Comparison of ENCODE assay signal across 9 mouse cellular contexts in the genomic region with DNA sequence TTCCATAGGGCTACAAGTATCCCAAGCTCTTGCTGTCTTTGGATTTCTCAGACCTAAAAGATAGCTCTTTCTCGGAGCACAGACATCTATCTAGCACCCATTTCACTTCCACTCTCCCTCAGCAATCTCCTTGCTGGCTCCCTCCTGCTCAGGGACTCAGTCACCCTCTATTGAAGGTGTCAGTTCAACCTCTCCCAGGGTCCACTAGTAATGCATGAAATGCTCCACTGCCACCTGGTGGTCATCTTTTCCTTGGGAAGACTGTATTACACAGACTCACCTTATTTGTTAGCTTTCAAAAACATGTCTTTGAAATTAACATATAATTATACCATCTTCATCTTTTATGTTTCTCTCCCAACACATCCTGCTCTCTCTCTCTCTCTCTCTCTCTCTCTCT.
A peak's percentile ranks its signal among the peaks of the same experiment; 100 is the strongest.
DNase-seq lines count a peak whose midpoint lies in the region; ATAC-seq and TF ChIP-seq lines count a peak whose summit lies in the region.
"Had no signal": no experiment of that assay in that cellular context is flagged by ENCODE, and none has a peak within 500 bp of the region (broad histone marks: within the 10 kb centered on the region; RNA-seq: fewer than 3 reads in every experiment).

No protein-coding gene starts in this region.

- H3K27me3 ChIP-seq in intestine, postnatal 0 days (replicated peaks; ENCODE audit: control insufficient read depth, insufficient read depth, low read length): no peaks in the 10 kb centered on the region
- no peaks in the 10 kb centered on the region for H3K27me3 ChIP-seq in intestine, embryonic 16.5 days (replicated peaks; ENCODE audit: control insufficient read depth, insufficient read depth, low read length)
- H3K27me3 ChIP-seq in limb, embryonic 14.5 days (ENCODE audit: control insufficient read depth, insufficient read depth, low read length): no peaks in the 10 kb centered on the region
- H3K27me3 ChIP-seq: hindbrain, embryonic 15.5 days had no signal

- peak; percentile 89 for TF ChIP-seq CTCF in intestine, postnatal 0 days (IDR thresholded peaks at IDR 0.05; ENCODE audit: low read depth)

- 46% methylated on average over 1 of the region's 1 CpGs for WGBS in intestine, postnatal 0 days
- WGBS in intestine, embryonic 16.5 days: 38% methylated on average over 1 of the region's 1 CpGs
- 58% methylated on average over 1 of the region's 1 CpGs for whole genome bisulfite sequencing in limb, embryonic 14.5 days

- no peak overlapping the region for H3K4me2 ChIP-seq in intestine, postnatal 0 days (replicated peaks; ENCODE audit: low read depth)
- no peak overlapping the region for H3K4me2 ChIP-seq in intestine, embryonic 16.5 days (ENCODE audit: low read depth, low read length)
- no peak overlapping the region for H3K4me2 ChIP-seq in limb, embryonic 14.5 days (replicated peaks; ENCODE audit: low read depth, low read length, severe bottlenecking)
- H3K4me2 ChIP-seq: hindbrain, embryonic 15.5 days had no signal

- DNase-seq in c-Kit-positive CD71-positive TER-119-negative erythroid progenitor cells, embryonic 14.5 days (ENCODE audit: low read depth): peak; percentile 0
- DNase-seq in frontal cortex, postnatal 36 days (ENCODE audit: low spot score in 2 of 2): peak; percentile 58 to 76
- peak; percentile 77 for DNase-seq in kidney, postnatal 10 days
- DNase-seq in limb, embryonic 14.5 days (ENCODE audit: low spot score): peak; percentile 72
- DNase-seq in retina, adult 2 months (ENCODE audit: low read depth, low spot score): peak; percentile 16
- DNase-seq in thymus, postnatal 36 days: no peak

- H3K4me1 ChIP-seq in intestine, postnatal 0 days (replicated peaks; ENCODE audit: control insufficient read depth, insufficient read depth, low read length): no peaks in the 10 kb centered on the region
- H3K4me1 ChIP-seq in intestine, embryonic 16.5 days (ENCODE audit: control insufficient read depth, insufficient read depth, low read length): no peaks in the 10 kb centered on the region
- H3K4me1 ChIP-seq in limb, embryonic 14.5 days (ENCODE audit: control insufficient read depth, insufficient read depth, low read length): no peaks in the 10 kb centered on the region
- H3K4me1 ChIP-seq: hindbrain, embryonic 15.5 days had no signal

- no peak overlapping the region for H3K27ac ChIP-seq in intestine, postnatal 0 days (ENCODE audit: low read depth, low read length)
- no peak overlapping the region for H3K27ac ChIP-seq in intestine, embryonic 16.5 days (ENCODE audit: low read length)
- H3K27ac ChIP-seq in limb, embryonic 14.5 days (replicated peaks; ENCODE audit: low read depth, low read length): no peak overlapping the region
- H3K27ac ChIP-seq: hindbrain, embryonic 15.5 days had no signal

- no peak overlapping the region for H3K4me3 ChIP-seq in intestine, postnatal 0 days (ENCODE audit: low read depth, low read length)
- no peak overlapping the region for H3K4me3 ChIP-seq in intestine, embryonic 16.5 days (ENCODE audit: low read length)
- H3K4me3 ChIP-seq in limb, embryonic 14.5 days (replicated peaks; ENCODE audit: low read length): no peak overlapping the region
- H3K4me3 ChIP-seq: hindbrain, embryonic 15.5 days had no signal

- H3K36me3 ChIP-seq in intestine, postnatal 0 days (ENCODE audit: control insufficient read depth, insufficient read depth): no peaks in the 10 kb centered on the region
- H3K36me3 ChIP-seq in intestine, embryonic 16.5 days (ENCODE audit: control insufficient read depth, insufficient read depth, low read length): no peaks in the 10 kb centered on the region
- H3K36me3 ChIP-seq in limb, embryonic 14.5 days (ENCODE audit: control insufficient read depth, insufficient read depth, low read length): no peaks in the 10 kb centered on the region
- H3K36me3 ChIP-seq: hindbrain, embryonic 15.5 days had no signal

- H3K9me3 ChIP-seq in intestine, postnatal 0 days (ENCODE audit: control insufficient read depth): no peaks in the 10 kb centered on the region
- H3K9me3 ChIP-seq in intestine, embryonic 16.5 days (ENCODE audit: control insufficient read depth, low read length): no peaks in the 10 kb centered on the region
- no peaks in the 10 kb centered on the region for H3K9me3 ChIP-seq in limb, embryonic 14.5 days (ENCODE audit: control insufficient read depth, low read length)
- H3K9me3 ChIP-seq: hindbrain, embryonic 15.5 days had no signal

- ATAC-seq in intestine, postnatal 0 days: no peak
- no peak for ATAC-seq in intestine, embryonic 16.5 days
- no peak for ATAC-seq in limb, embryonic 14.5 days (ENCODE audit: low FRiP score, low read depth)

- TF ChIP-seq POLR2A in limb, embryonic 14.5 days (IDR thresholded peaks at IDR 0.05; ENCODE audit: borderline replicate concordance, extremely low read depth, insufficient read depth, insufficient read length): no peak

- no peak overlapping the region for H3K9ac ChIP-seq in intestine, postnatal 0 days (ENCODE audit: low read depth, low read length)
- no peak overlapping the region for H3K9ac ChIP-seq in intestine, embryonic 16.5 days (ENCODE audit: low read depth, low read length)
- H3K9ac ChIP-seq in limb, embryonic 14.5 days (ENCODE audit: low read depth, low read length, severe bottlenecking): no peak overlapping the region
- H3K9ac ChIP-seq: hindbrain, embryonic 15.5 days had no signal

Comparison
In these comparisons a context has a peak if more than half of its experiments do, and no peak if none do; other contexts are left out.
1. DNase-seq: peak in c-Kit-positive CD71-positive TER-119-negative erythroid progenitor cells, embryonic 14.5 days (single experiment), frontal cortex, postnatal 36 days (2 of 2), kidney, postnatal 10 days (single experiment), limb, embryonic 14.5 days (single experiment) and retina, adult 2 months (single experiment); none in thymus, postnatal 36 days (0 of 2).